Mouse (Mus musculus) testis, adult 2 months (tissue): ENCODE measurements at regions not wholly inside any gene's neighbourhood (a gene's known extent, or its start where the extent isn't known, plus 50 kb on each side); places are given as distances from the start of the nearest gene placed in this dataset.

Experiments used
- CTCF ChIP-seq: fragments of 200-500 bp; IDR thresholded peaks from 2 replicates; pipeline ENCODE4 v1.5.1; 2012; ENCODE audit warnings: low read depth, mild to moderate bottlenecking, inconsistent platforms, low read length, moderate library complexity; ENCODE audit not compliant: control insufficient read depth, insufficient read depth, insufficient replicate concordance
- POLR2A ChIP-seq: fragments of 200-500 bp; IDR thresholded peaks from 2 replicates; pipeline ENCODE4 v1.6.1; 2012; ENCODE audit warnings: low read depth, mild to moderate bottlenecking, inconsistent platforms, low read length, moderate library complexity; ENCODE audit not compliant: control insufficient read depth

DNA sequence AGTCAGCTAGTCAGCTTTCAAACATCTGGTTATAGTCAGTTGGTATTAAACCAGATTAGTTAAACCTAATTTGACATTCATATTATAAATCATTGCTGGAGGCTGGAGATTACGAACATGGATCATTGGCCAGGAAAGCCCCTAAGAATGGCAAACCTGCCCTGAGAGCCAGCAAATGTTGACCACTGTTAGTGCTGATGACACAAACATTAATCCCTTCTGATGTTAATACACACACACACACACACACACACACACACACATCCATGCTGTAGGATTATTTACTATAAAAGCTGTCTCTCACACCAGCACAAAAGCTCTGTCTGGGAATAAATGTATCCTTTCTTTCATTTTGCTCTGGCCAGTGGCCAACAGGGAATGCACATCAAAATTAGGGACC lies 329.4 kb upstream of the Atp2b1 start:
- no peak for TF ChIP-seq CTCF
- no peak for TF ChIP-seq POLR2A
